Mouse (Mus musculus): ENCODE measurements at regions not wholly inside any gene's neighbourhood (a gene's known extent, or its start where the extent isn't known, plus 50 kb on each side); places are given as distances from the start of the nearest gene placed in this dataset.
"Not testable (repeated sequence)": the region's sequence is repeated elsewhere in the genome, so short reads cannot be mapped to it uniquely, and the experiment has no call there.

DNA sequence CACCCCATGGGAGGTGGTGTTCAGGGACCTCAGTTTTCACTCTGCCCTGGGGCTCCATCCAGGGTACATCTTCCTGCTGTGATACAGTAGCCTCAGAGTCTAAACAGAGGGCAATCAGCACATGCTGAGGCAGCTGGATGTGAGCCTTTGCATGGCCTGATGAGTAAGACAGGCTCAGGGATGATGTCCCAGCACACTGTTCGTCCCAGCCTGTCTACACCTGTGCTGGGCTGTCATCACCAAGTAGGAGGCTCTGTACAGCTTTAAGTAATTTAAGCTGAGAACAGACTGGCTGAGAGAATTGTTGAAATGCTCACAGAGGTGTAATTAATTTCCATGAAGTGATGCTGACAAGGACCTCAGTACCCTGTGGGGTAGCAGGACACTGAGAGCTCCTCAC lies 132.8 kb upstream of the Adamts18 start:
- Histone ChIP-seq H3K36me3 (no peaks in the 10 kb centered on the region), H3K9me3 (replicated peaks) (no peaks in the 10 kb centered on the region), H3K9ac (replicated peaks) (no peak overlapping the region), H3K4me1 (peaks cover 25% of the 10 kb centered on the region), H3K27me3 (replicated peaks) (no peaks in the 10 kb centered on the region; the same call in none of the 2 replicates), H3K4me2 (no peak overlapping the region), H3K4me3 (replicated peaks) (no peak overlapping the region), H3K27ac (replicated peaks) (no peak overlapping the region)
- WGBS = 34% methylated on average over 1 of the region's 1 CpGs
- no peak for ATAC-seq (ENCODE audit: low FRiP score)

DNA sequence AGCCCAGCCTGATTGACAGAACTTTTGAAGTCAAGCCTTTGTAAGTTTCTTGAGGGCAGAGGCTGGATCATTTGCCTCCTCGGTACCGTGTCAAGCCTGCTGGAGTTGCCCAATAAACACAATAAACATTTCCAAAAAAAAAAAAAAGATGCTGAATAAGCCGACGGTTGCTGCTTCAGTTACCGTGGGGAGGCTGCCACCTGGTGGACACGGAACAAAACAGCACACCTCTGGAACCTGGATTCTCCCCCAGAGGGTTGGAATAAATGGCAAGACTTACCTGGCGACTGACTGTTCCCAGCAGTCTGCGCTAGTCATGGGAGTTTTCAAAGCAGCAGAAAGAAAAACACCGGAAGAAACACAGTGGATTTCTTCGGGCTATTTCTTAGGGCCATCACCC lies 136.3 kb upstream of the Adamts18 start:
- Histone ChIP-seq H3K4me3 (replicated peaks) (no peak overlapping the region), H3K9me3 (replicated peaks) (no peaks in the 10 kb centered on the region), H3K4me1 (peaks cover 14% of the 10 kb centered on the region), H3K9ac (replicated peaks) (no peak overlapping the region), H3K4me2 (peak overlapping the region; percentile 39), H3K36me3 (no peaks in the 10 kb centered on the region), H3K27me3 (replicated peaks) (no peaks in the 10 kb centered on the region; the same call in none of the 2 replicates), H3K27ac (replicated peaks) (no peak overlapping the region)
- WGBS = 9% methylated on average over 10 of the region's 10 CpGs
- ATAC-seq (ENCODE audit: low FRiP score) = no peak

DNA sequence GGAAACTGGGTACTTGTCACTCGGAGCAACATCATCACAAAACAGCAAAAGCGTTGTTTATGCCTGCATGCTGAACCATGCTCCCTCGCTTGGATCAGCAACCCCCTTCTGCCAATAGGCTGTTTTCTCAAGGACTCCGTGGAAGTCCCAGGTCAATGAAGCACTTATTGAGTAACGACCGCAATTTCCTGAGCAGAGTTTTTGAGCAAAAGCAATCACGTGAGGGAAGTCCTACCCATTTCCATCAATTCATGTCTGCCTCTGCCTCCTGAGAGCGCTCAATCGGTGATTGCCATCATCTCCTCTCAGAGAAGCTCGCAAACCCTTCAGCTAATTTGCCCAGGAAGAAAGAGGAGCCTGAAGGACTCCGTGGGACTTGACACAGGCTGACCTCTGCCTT lies 136.9 kb upstream of the Adamts18 start:
- WGBS = 19% methylated on average over 11 of the region's 11 CpGs
- Histone ChIP-seq H3K9ac (replicated peaks) (no peak overlapping the region), H3K4me1 (peaks cover 14% of the 10 kb centered on the region), H3K27ac (replicated peaks) (no peak overlapping the region), H3K36me3 (no peaks in the 10 kb centered on the region), H3K4me3 (replicated peaks) (no peak overlapping the region), H3K27me3 (replicated peaks) (no peaks in the 10 kb centered on the region; the same call in none of the 2 replicates), H3K4me2 (peak overlapping the region; percentile 39), H3K9me3 (replicated peaks) (no peaks in the 10 kb centered on the region)
- ATAC-seq (ENCODE audit: low FRiP score) = no peak

DNA sequence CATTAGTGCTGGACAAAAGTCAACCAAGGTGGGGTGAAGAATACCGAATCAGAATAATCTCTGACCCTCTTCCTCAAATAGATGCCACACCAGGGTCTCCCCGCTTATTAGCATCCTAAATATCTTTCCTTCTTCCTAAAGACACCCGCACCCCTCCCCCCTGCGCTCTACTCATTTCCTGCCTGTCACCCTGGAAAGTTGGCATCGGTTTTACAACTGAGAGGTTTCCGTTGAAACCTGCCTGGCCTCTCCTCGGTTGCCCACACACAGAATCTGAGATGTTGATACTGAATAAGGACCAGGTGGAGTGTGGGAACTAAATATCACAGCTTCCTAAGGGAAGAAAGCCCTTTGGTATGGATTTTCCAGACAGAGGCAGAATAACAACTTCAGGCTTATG lies 137.4 kb upstream of the Adamts18 start:
- H3K9ac ChIP-seq (replicated peaks) = no peak overlapping the region
- peaks cover 14% of the 10 kb centered on the region for H3K4me1 ChIP-seq
- no peaks in the 10 kb centered on the region for H3K9me3 ChIP-seq (replicated peaks)
- no peak overlapping the region for H3K4me3 ChIP-seq (replicated peaks)
- ATAC-seq (ENCODE audit: low FRiP score) = no peak
- no peaks in the 10 kb centered on the region for H3K36me3 ChIP-seq
- 61% methylated on average over 7 of the region's 7 CpGs for WGBS
- no peak overlapping the region for H3K27ac ChIP-seq (replicated peaks)
- no peaks in the 10 kb centered on the region; the same call in none of the 2 replicates for H3K27me3 ChIP-seq (replicated peaks)
- no peak overlapping the region for H3K4me2 ChIP-seq

DNA sequence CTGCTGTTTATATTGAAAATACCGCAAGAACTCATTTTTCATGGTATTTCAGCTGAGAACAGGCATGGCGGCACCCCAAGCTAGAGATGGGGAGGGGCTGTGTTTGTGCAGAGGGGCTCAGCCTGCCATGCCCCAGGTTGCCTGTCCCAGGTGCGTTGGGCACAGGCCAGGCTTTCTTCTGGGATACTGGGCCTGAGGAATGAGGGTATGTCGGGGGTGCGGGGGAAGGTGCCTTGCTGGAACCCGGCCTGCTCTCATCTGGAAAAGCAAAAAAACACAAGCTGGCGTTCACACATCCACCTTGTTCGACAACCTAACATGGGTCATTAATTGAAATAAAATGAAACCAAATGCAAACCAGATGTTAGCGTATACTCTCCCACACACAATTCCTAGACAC lies 142.2 kb upstream of the Adamts18 start:
- Histone ChIP-seq H3K27me3 (replicated peaks) (no peaks in the 10 kb centered on the region; the same call in 1 of the 2 replicates), H3K9me3 (replicated peaks) (no peaks in the 10 kb centered on the region), H3K27ac (replicated peaks) (no peak overlapping the region), H3K36me3 (no peaks in the 10 kb centered on the region), H3K4me3 (replicated peaks) (no peak overlapping the region), H3K4me1 (peaks cover 3% of the 10 kb centered on the region; the same call in 1 of the 2 replicates), H3K4me2 (no peak overlapping the region), H3K9ac (replicated peaks) (no peak overlapping the region)
- ATAC-seq (ENCODE audit: low FRiP score) = no peak
- WGBS = 74% methylated on average over 9 of the region's 9 CpGs

DNA sequence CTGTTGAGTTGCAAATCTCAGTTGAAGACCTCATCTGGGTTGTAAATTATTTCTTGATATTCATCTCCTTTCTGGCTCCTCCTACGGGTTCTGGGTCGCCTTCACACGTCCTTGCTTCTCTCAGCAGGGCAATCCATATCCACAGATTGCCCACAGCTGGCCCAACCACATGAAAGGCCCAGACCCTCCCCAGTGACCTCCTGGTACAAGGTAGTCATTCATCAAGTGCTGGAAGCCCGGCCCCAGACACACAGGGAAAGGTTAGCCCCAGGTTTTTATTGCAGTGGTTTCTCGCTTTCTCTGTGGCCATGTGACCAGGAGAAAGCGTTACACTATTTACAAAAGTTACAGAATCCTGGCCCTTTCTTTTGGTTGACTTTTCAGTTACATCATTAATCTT lies 134.5 kb upstream of the Nudt7 start:
- Histone ChIP-seq H3K9ac (replicated peaks) (no peak overlapping the region), H3K27ac (replicated peaks) (no peak overlapping the region), H3K4me2 (no peak overlapping the region), H3K36me3 (no peaks in the 10 kb centered on the region), H3K4me3 (replicated peaks) (no peak overlapping the region), H3K27me3 (replicated peaks) (no peaks in the 10 kb centered on the region), H3K9me3 (replicated peaks) (no peaks in the 10 kb centered on the region), H3K4me1 (no peaks in the 10 kb centered on the region)
- 21% methylated on average over 6 of the region's 6 CpGs for WGBS
- ATAC-seq (ENCODE audit: low FRiP score) = no peak

DNA sequence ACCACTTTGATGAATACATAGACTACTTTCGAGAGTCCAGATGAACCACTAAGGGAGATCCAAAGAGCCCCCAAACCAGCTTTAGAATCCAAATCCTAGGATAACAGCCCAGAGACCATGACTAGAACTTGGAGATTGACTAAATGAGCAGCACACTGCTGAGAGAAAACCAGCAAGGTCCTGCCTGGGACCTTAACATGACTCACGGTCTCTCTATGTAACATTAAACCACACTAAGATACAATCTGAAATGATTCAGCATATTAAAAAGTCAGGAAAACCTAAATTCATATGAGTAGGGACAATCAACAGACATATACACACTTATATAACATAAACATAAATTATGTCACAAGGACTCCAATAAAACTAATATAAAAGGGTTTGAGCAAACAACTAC lies 131.7 kb upstream of the Nudt7 start:
- Histone ChIP-seq H3K4me3 (replicated peaks) (no peak overlapping the region), H3K4me1 (no peaks in the 10 kb centered on the region), H3K4me2 (no peak overlapping the region), H3K9ac (replicated peaks) (no peak overlapping the region), H3K36me3 (no peaks in the 10 kb centered on the region), H3K27me3 (replicated peaks) (no peaks in the 10 kb centered on the region), H3K9me3 (replicated peaks) (no peaks in the 10 kb centered on the region), H3K27ac (replicated peaks) (no peak overlapping the region)
- no peak for ATAC-seq (ENCODE audit: low FRiP score)
- WGBS = 89% methylated on average over 2 of the region's 2 CpGs

DNA sequence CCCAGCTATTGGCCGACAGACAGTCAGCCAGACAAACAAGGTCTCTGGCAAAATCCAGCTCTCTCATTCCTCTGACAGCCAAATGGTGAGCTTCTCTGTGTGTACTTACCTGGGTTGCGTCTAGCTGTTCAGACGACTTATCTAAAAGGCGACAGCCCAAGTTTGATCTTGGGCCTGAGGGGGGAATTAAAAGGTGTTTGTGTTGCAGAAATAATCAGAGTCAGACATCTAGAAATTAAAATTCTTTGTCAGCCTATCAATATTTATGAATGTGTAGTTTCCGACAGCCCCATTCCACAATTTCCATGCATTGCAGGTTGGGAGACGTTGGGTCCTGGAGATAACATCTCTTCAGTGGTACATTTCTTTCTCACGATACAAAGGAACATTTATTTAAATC lies 128.9 kb upstream of the Nudt7 start:
- ATAC-seq (ENCODE audit: low FRiP score) = no peak
- Histone ChIP-seq H3K36me3 (no peaks in the 10 kb centered on the region), H3K9me3 (replicated peaks) (no peaks in the 10 kb centered on the region), H3K27me3 (replicated peaks) (no peaks in the 10 kb centered on the region), H3K27ac (replicated peaks) (no peak overlapping the region), H3K4me1 (no peaks in the 10 kb centered on the region), H3K9ac (replicated peaks) (no peak overlapping the region), H3K4me2 (no peak overlapping the region), H3K4me3 (replicated peaks) (no peak overlapping the region)
- WGBS = 90% methylated on average over 7 of the region's 7 CpGs

DNA sequence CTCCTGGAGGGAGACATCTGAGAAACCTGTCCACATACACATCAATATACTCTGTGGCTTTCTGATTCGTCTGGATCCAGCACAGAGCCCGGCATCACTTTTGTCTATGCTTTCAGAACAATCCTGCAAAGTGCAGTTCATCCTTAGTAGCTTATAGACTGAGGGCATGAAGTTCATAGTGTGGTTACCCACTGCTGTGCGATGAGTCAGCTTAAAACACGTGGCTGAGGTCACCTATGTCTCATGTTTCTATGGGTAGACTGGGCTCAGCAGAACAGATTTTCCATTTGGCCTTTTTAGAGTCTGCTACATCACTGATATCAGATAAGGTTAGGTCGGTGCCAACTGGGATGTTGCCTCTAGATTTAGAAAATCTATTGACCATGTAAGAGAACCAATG lies 126.8 kb upstream of the Nudt7 start:
- Histone ChIP-seq H3K27ac (replicated peaks) (no peak overlapping the region), H3K4me2 (no peak overlapping the region), H3K27me3 (replicated peaks) (no peaks in the 10 kb centered on the region), H3K36me3 (no peaks in the 10 kb centered on the region), H3K4me1 (no peaks in the 10 kb centered on the region), H3K4me3 (replicated peaks) (no peak overlapping the region), H3K9ac (replicated peaks) (no peak overlapping the region), H3K9me3 (replicated peaks) (no peaks in the 10 kb centered on the region)
- no peak for ATAC-seq (ENCODE audit: low FRiP score)
- WGBS = 89% methylated on average over 5 of the region's 5 CpGs

DNA sequence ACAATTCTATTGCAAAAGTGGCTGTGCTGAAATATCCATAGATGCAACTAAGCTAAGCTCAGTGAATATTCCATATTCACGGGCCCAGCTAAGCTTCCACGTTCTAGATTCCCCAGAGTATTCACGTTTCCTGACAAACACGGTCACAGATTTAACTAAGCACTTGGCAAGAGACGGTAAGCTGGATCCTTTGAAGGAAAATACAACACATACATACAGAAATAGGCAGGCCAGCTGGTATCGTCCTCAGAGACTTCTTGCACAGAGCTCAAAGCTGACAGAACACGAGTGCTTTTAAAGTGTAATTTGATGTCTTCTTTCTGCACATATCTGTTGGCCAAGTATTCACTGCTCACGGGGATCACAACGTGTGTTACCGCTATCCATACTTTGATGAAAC lies 126.3 kb upstream of the Nudt7 start:
- Histone ChIP-seq H3K27ac (replicated peaks) (no peak overlapping the region), H3K9ac (replicated peaks) (no peak overlapping the region), H3K36me3 (no peaks in the 10 kb centered on the region), H3K4me2 (no peak overlapping the region), H3K9me3 (replicated peaks) (no peaks in the 10 kb centered on the region), H3K4me3 (replicated peaks) (no peak overlapping the region), H3K27me3 (replicated peaks) (no peaks in the 10 kb centered on the region), H3K4me1 (no peaks in the 10 kb centered on the region)
- ATAC-seq (ENCODE audit: low FRiP score) = no peak
- 83% methylated on average over 10 of the region's 10 CpGs for WGBS

DNA sequence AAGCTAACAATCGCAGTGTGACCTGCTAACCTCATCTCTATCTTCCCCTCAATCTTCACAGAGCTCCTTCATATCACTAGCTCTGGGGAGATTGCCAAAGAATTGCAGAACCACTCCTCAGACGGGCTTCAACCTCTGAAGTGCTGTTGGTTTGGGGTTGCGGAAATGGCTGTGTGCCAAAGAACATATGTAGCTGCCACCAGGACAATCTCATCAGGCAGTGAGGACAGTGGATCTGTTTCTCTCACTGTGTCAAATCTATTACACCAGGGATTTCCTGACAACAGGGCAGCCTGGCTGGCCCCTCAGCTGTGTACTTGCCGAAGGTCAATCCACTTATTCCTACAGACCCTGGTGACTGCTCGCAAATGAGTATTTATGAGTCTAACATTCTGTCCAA lies 115.0 kb upstream of the Nudt7 start:
- no peak overlapping the region for H3K4me3 ChIP-seq (replicated peaks)
- H3K27ac ChIP-seq (replicated peaks) = no peak overlapping the region
- no peaks in the 10 kb centered on the region for H3K9me3 ChIP-seq (replicated peaks)
- 53% methylated on average over 5 of the region's 5 CpGs for WGBS
- H3K27me3 ChIP-seq (replicated peaks) = no peaks in the 10 kb centered on the region
- H3K9ac ChIP-seq (replicated peaks) = no peak overlapping the region
- no peaks in the 10 kb centered on the region for H3K36me3 ChIP-seq
- no peak overlapping the region for H3K4me2 ChIP-seq
- peaks cover 4% of the 10 kb centered on the region for H3K4me1 ChIP-seq
- ATAC-seq (ENCODE audit: low FRiP score) = no peak

DNA sequence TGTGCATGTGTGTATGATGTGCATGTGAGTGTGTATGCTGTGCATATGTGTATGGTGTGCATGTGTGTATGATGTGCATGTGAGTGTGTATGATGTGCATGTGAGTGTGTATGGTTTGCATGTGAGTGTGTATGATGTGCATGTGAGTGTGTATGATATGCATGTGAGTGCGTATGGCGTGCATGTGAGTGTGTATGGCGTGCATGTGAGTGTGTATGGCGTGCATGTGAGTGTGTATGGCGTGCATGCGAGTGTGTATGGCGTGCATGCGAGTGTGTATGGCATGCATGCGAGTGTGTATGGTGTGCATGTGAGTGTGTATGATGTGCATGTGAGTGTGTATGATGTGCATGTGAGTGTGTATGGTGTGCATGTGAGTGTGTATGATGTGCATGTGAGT lies 103.2 kb upstream of the Nudt7 start:
- H3K27me3 ChIP-seq (replicated peaks); ATAC-seq (ENCODE audit: low FRiP score); H3K9me3 ChIP-seq (replicated peaks); H3K9ac ChIP-seq (replicated peaks); H3K4me3 ChIP-seq (replicated peaks); H3K36me3 ChIP-seq; H3K4me2 ChIP-seq; H3K4me1 ChIP-seq; H3K27ac ChIP-seq (replicated peaks): not testable (repeated sequence)
- 96% methylated on average over 9 of the region's 9 CpGs for WGBS

DNA sequence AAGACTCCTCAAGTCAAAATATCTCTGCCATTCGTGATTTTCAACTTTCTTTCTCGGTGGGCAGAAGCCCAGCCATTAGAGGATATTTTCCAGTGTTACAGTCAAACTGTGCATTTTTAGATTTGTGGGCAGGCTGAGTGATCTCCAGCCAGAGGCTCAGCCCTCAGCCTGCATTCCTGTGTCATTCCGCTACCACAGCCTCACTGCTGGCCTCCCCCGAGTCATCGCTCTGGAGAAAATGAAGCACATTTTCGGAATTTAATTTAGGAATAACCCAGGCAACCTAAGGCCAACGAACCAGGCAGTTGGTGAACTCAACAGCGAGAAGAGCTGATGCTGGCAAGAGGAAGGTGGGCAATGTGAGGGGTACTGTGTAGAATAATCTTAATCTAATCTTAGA lies 80.9 kb upstream of the Nudt7 start:
- Histone ChIP-seq H3K36me3 (no peaks in the 10 kb centered on the region), H3K4me1 (no peaks in the 10 kb centered on the region), H3K27me3 (replicated peaks) (no peaks in the 10 kb centered on the region), H3K4me3 (replicated peaks) (no peak overlapping the region), H3K9ac (replicated peaks) (no peak overlapping the region), H3K9me3 (replicated peaks) (no peaks in the 10 kb centered on the region), H3K27ac (replicated peaks) (no peak overlapping the region), H3K4me2 (no peak overlapping the region)
- no peak for ATAC-seq (ENCODE audit: low FRiP score)
- 86% methylated on average over 8 of the region's 8 CpGs for WGBS

Measured in neural tube, embryonic 15.5 days (tissue).